Mouse (Mus musculus): Measurements from ENCODE around the gene 4921504E06Rik.

- no peak for TF ChIP-seq CTCF (IDR thresholded peaks at IDR 0.05; ENCODE audit: low read depth)
- no peak for TF ChIP-seq EP300 (optimal IDR thresholded peaks at IDR 0.05)
These were observed 41.3 kb downstream of the 4921504E06Rik start for GRCm38 (mm10) chr2:19512381-19512780.

Measured in stomach, postnatal 0 days (tissue).